Mouse (Mus musculus): ENCODE results near the gene Myo9b.
"Not testable (repeated sequence)": the region's sequence is repeated elsewhere in the genome, so short reads cannot be mapped to it uniquely, and the experiment has no call there.

Gene Myo9b

DNA sequence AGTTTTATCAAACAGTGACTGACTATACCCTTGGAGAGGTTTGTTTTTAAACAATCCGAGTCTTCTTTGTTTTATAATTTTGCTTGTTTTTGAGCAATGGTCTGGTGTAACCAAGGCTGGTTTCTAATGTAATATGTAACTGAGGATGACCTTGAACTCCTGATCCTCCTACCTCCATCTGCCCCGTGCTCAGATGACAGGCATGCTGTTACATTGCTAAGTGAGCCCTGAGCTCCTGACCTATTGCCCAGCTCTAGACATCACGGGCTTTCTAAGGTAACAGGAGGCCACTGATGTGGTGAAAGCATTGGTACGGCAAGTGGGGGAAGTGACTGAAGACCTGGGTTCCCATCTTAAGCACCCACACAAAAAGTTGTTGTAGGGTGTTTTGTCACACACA, 35.4 kb downstream of the Myo9b start:
- Histone ChIP-seq H3K27me3 (ENCODE audit: control insufficient read depth, insufficient read depth, low read length, poor library complexity, severe bottlenecking) (no peaks in the 10 kb centered on the region), H3K36me3 (ENCODE audit: control insufficient read depth, insufficient read depth, low read length, poor library complexity, severe bottlenecking) (no peaks in the 10 kb centered on the region)
- no peak for DNase-seq (ENCODE audit: low read depth, low spot score)

DNA sequence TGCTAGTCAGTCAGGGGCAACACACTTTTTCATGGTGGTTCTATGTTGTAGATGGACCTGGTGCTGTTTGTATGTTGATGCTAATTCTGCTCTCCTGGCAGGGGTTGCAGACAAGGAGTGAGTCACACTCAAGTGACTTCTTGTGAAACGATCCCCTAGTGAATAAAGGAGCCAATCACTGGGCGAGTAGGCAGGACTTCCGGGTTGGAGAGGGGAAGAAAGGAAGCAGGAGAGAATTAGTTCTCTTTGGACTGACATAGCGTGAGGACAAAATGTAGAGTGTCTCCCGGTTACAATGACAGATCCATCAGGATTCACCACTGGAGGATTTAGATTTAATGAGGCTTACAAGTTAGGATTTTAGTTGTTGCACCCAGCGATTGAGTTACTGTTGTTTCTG, 37.9 kb downstream of the Myo9b start:
- Histone ChIP-seq H3K27me3 (ENCODE audit: control insufficient read depth, insufficient read depth, low read length, poor library complexity, severe bottlenecking) (no peaks in the 10 kb centered on the region), H3K36me3 (ENCODE audit: control insufficient read depth, insufficient read depth, low read length, poor library complexity, severe bottlenecking) (no peaks in the 10 kb centered on the region; the same call in 1 of the 2 replicates)
- no peak for DNase-seq (ENCODE audit: low read depth, low spot score)

DNA sequence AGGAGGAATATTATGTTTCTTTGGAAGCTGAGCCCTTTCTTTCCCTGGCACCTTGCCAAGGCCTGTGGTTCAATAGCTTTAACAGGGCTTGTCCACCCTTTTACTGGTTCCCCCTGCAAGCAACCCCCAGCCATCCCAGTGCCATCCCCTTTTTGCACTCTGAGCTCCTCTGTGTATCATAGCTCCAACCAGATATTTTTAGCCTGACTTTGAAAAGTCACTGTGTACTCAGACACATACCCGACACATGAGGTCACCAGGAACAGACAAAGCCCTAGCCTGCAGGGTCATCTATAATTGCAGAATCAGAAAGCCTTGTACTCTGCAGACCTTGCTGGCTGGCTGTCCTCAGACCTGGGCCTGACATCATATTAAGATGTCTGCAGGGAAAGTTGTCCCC, 40.2 kb downstream of the Myo9b start:
- H3K27me3 ChIP-seq (ENCODE audit: control insufficient read depth, insufficient read depth, low read length, poor library complexity, severe bottlenecking) = no peaks in the 10 kb centered on the region
- no peak for DNase-seq (ENCODE audit: low read depth, low spot score)
- no peaks in the 10 kb centered on the region; the same call in 1 of the 2 replicates for H3K36me3 ChIP-seq (ENCODE audit: control insufficient read depth, insufficient read depth, low read length, poor library complexity, severe bottlenecking)

DNA sequence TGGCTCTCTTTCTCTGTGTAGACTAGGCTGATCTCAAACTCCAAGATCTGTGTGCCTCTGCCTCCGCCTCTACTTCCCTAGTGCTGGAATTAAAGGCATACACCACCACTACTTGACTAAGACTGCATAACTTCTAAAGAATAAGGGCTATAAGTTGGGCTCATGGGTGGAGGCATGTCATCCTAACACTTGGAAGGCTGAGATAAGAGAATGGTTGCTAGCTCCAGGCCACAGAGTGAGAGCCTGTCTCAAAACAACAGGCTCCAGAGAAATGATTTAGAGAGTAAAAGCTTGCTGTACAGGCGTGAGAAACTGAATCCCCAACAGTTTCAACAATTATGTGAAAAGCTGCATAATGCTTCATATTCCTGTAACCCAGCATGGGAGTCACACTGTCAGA, 41.4 kb downstream of the Myo9b start:
- no peaks in the 10 kb centered on the region for H3K27me3 ChIP-seq (ENCODE audit: control insufficient read depth, insufficient read depth, low read length, poor library complexity, severe bottlenecking)
- H3K36me3 ChIP-seq (ENCODE audit: control insufficient read depth, insufficient read depth, low read length, poor library complexity, severe bottlenecking) = no peaks in the 10 kb centered on the region; the same call in 1 of the 2 replicates
- DNase-seq (ENCODE audit: low read depth, low spot score) = no peak

DNA sequence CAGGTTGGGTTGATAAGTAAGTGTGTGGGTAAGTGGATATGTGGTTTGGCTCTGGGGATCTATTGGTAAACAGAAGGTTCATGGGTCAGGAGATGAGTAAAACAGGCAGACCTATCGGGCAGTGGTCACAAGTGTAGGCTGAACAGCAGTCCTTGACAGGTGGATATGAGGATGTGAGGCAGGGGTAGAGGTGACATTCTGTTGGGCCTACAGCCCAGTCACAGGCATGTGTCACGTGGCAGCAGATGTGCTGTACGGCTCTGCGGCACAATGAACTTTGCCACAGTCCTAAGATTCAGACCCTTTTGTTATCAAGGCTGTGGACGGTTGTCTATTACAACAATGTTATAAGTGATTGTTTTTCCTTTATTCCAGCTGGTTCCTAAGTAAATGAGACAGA, 43.5 kb downstream of the Myo9b start:
- no peaks in the 10 kb centered on the region for H3K27me3 ChIP-seq (ENCODE audit: control insufficient read depth, insufficient read depth, low read length, poor library complexity, severe bottlenecking)
- DNase-seq (ENCODE audit: low read depth, low spot score) = no peak
- H3K36me3 ChIP-seq (ENCODE audit: control insufficient read depth, insufficient read depth, low read length, poor library complexity, severe bottlenecking) = no peaks in the 10 kb centered on the region; the same call in 1 of the 2 replicates

DNA sequence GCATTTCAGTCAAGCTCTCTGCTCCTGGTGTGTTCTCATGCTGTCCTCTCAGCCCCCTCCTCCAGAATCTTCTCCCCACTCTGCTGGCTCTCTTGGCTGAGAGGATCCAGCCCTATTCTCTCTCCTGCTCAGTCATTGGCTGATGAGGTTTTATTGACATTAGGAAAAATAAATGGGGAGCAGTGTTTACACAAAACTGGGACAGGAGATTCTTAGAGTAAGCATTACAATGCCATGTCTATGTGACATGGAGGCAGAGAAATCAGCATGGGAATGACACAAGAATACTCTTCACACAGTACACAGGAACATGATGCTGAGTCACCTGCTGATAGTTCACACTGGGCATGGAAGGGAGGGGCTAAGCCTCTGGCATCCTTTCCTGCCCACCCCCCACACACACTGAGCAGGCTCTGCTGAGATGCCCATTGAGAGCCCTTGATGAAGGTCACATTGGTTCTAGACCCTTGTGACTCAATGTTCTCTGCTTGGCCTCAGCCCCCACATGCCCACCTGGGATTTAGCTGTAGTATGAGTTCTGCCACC, 44.0 kb downstream of the Myo9b start:
- no peaks in the 10 kb centered on the region for H3K27me3 ChIP-seq (ENCODE audit: control insufficient read depth, insufficient read depth, low read length, poor library complexity, severe bottlenecking)
- H3K36me3 ChIP-seq (ENCODE audit: control insufficient read depth, insufficient read depth, low read length, poor library complexity, severe bottlenecking) = no peaks in the 10 kb centered on the region; the same call in 1 of the 2 replicates
- DNase-seq (ENCODE audit: low read depth, low spot score) = no peak

DNA sequence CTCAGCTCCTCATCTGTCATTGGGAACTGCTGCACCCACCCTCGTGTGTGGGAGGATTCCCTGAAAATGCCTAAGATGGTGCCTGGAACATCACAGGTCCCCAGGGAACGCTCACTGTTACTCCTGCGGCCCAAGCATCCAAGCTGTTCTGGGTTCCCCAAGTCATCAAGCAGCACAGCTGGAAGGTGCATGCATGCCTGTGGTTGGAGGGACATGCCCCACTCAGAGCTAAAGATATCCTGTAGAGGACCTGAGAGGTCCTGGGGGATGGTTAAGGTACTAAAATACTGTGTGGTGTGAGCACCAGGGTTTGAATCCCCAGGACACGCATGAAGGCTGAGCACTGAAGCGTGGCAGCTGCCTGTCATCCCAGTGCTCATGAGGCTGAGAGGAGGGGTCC, 46.1 kb downstream of the Myo9b start:
- not testable (repeated sequence) for DNase-seq (ENCODE audit: low read depth, low spot score); H3K36me3 ChIP-seq (ENCODE audit: control insufficient read depth, insufficient read depth, low read length, poor library complexity, severe bottlenecking)

DNA sequence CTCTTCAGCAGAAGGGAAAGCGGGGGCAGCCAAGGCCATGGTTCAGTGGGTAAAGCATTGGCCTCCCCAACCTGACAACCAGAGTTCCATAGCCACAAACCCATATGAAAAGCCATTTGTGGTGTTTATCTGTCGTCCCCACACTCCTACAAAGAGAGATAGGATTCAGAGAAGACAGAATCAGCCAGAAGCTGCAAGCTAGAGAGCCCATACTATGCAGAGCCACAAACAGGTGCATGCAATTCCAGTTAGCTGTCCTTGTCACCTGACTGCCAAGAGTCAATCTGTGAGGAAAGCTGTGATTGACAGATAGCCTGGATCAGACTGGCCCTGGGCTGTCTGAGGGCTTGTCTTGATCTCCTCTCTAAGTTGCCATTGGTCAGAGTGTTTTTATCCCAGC, 47.2 kb downstream of the Myo9b start:
- not testable (repeated sequence) for H3K27me3 ChIP-seq (ENCODE audit: control insufficient read depth, insufficient read depth, low read length, poor library complexity, severe bottlenecking); DNase-seq (ENCODE audit: low read depth, low spot score); H3K36me3 ChIP-seq (ENCODE audit: control insufficient read depth, insufficient read depth, low read length, poor library complexity, severe bottlenecking)

More for the DNA sequence above, 46.1 kb downstream of the Myo9b start:
- not testable (repeated sequence) for H3K27me3 ChIP-seq (ENCODE audit: control insufficient read depth, insufficient read depth, low read length, poor library complexity, severe bottlenecking)

DNA sequence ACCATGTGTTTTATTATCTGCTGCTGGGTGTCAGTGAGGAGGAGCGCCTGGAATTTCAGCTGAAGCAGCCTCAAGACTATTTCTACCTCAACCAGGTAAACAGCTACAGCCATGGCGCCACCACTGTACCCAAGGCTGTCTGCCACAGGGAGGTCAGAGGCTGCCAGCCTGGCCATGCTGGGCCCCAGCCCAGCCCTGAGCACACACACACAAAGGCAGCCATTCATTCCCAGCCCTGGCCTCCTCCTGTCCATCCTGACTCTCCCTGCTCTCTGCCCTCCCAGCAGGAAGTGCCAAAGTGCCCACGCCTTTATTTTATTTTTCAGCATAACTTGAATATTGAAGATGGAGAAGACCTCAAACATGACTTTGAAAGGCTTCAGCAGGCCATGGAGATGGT, 50.4 kb downstream of the Myo9b start:
- no peak for DNase-seq (ENCODE audit: low read depth, low spot score)
- H3K27me3 ChIP-seq (ENCODE audit: control insufficient read depth, insufficient read depth, low read length, poor library complexity, severe bottlenecking) = no peaks in the 10 kb centered on the region
- peaks cover 5% of the 10 kb centered on the region for H3K36me3 ChIP-seq (ENCODE audit: control insufficient read depth, insufficient read depth, low read length, poor library complexity, severe bottlenecking)

DNA sequence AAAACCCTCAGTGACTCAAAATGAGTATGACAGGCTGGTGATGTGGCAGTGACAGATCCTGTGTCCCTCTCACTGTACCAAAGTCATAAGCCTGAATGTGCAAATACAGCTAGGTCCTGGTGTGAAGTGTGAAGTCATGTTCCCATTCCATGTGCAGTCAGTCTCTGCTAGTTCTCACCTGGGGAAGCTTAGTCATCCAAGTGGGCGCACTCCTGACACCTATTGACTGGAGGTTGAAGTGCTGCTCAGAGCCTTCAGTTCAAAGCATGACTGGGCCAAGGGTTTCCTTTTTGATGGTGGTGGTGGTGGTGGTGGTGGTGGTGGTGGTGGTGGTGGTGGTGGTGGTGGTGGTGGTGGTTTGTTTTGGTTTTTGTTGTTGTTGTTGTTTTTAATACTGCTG, 52.3 kb downstream of the Myo9b start:
- Histone ChIP-seq H3K27me3 (ENCODE audit: control insufficient read depth, insufficient read depth, low read length, poor library complexity, severe bottlenecking) (no peaks in the 10 kb centered on the region), H3K36me3 (ENCODE audit: control insufficient read depth, insufficient read depth, low read length, poor library complexity, severe bottlenecking) (peaks cover 5% of the 10 kb centered on the region)
- DNase-seq (ENCODE audit: low read depth, low spot score) = peak; percentile 63

DNA sequence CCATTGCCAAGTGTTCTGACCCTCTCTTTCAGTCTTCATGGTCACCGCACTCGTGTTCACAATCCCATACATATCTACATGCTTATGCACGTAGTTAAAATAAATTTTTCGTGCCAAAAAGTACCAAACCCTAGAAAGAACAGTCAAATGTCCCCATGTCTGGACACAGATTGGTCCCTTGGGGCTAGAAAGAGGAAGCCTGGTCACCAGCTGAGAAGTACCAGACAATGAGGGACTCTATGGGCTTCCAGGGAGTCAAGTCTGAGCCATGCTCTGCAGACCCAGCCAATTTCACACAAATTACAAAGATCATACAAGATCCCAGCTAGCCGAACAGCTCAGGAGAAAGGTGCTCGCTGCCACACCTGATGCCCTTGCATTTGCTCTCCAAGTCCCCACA, 65.3 kb downstream of the Myo9b start:
- H3K27me3 ChIP-seq (ENCODE audit: control insufficient read depth, insufficient read depth, low read length, poor library complexity, severe bottlenecking); DNase-seq (ENCODE audit: low read depth, low spot score); H3K36me3 ChIP-seq (ENCODE audit: control insufficient read depth, insufficient read depth, low read length, poor library complexity, severe bottlenecking): not testable (repeated sequence)

DNA sequence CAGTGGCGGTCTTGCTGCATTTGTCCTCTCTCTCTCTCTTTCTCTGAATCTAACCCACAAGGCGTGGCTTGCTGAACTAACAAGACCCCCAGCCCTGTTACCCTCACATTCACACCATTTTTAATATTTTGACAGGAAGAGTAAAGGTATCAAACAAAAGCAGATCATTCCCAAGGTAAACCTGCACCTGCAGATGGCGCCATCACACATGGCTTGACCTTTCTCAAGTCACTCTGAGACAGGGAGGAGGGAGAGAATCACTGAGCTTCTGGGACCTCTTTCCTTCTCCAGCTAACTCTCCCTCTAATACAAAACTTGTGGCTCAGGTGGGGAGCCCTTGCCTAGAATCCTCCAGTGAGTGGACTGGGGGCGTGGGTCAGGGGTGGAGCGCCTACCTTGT, 68.1 kb downstream of the Myo9b start:
- no peaks in the 10 kb centered on the region for H3K27me3 ChIP-seq (ENCODE audit: control insufficient read depth, insufficient read depth, low read length, poor library complexity, severe bottlenecking)
- H3K36me3 ChIP-seq (ENCODE audit: control insufficient read depth, insufficient read depth, low read length, poor library complexity, severe bottlenecking) = peaks cover 4% of the 10 kb centered on the region
- DNase-seq (ENCODE audit: low read depth, low spot score) = peak; percentile 69

DNA sequence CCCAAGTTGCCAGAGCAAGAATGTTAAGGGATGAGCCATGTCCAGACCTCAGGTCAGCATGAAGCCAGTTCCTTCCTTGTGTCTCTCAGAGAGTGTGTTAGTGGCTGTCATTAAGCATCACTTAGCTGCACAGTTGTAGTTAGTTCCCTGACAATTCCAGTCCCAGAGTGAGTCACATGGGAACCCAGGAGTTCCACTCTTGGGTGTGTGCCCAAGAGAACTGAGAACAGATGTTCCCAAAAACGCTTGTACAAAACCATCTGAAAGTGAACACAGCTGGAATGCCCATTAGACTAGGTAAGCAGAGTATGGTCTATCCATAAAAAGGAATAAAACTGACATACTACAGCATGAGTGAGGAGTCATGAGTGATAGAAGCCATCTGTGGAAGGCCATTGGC, 74.1 kb downstream of the Myo9b start:
- no peak for DNase-seq (ENCODE audit: low read depth, low spot score)
- Histone ChIP-seq H3K27me3 (ENCODE audit: control insufficient read depth, insufficient read depth, low read length, poor library complexity, severe bottlenecking) (no peaks in the 10 kb centered on the region), H3K36me3 (ENCODE audit: control insufficient read depth, insufficient read depth, low read length, poor library complexity, severe bottlenecking) (peaks cover 6% of the 10 kb centered on the region)

DNA sequence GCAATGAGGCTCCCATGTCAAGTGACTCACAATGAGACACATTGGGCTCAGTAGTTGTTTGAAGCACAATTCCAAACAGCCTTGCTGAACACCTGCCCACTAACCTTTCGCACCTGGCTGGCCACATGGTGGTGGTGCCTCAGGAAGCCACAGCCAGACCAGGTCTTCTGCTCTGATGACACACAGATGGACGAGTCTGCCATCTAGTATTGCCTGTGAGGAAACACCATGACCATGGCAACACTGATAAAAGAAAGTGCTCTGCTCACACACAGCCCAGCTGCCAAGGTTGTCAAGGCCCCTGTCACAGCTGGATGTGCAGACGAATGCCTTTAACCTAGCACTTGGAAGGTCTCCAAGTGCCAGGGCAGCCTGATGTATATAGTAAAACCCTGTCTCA, 78.6 kb downstream of the Myo9b start:
- no peak for DNase-seq (ENCODE audit: low read depth, low spot score)
- no peaks in the 10 kb centered on the region for H3K27me3 ChIP-seq (ENCODE audit: control insufficient read depth, insufficient read depth, low read length, poor library complexity, severe bottlenecking)
- H3K36me3 ChIP-seq (ENCODE audit: control insufficient read depth, insufficient read depth, low read length, poor library complexity, severe bottlenecking) = peaks cover 11% of the 10 kb centered on the region

DNA sequence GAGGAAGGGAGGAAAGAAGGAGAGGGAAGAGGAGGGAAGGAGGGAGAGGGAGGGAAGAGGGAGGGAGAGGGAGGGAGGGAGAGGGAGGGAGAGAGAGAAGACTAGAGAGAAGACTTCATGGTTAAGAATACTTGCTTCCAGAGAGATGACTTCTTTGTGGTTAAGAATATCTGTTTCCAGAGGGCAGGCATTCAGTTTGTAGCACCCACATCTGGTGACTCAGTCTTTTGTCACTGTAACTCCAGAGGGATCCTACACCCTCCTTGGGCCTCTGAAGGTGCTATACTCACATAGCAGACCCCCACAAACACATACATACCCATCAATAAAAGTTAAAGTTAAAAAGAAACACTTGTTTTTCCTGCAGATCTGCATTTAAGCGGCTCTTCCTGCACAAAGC, 79.0 kb downstream of the Myo9b start:
- Histone ChIP-seq H3K27me3 (ENCODE audit: control insufficient read depth, insufficient read depth, low read length, poor library complexity, severe bottlenecking) (no peaks in the 10 kb centered on the region), H3K36me3 (ENCODE audit: control insufficient read depth, insufficient read depth, low read length, poor library complexity, severe bottlenecking) (peaks cover 13% of the 10 kb centered on the region)
- no peak for DNase-seq (ENCODE audit: low read depth, low spot score)

DNA sequence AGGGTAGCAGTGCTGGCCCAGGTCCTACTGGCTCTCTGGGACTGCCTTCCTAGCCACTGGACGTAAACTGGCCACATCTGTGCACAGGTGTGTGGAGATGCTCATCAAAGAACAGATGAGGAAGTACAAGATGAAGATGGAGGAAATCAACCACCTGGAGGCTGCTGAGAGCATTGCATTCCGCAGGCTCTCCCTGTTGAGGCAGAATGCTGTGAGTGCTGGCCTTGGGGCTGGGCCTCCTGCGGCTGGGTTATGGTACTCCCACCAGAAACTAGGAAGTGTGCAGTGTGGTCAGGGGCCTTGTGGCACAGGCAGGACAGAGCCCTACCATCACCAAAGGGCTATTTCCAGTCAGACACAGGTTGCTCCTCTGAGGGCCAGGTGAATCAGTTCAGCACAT, 85.5 kb downstream of the Myo9b start:
- Histone ChIP-seq H3K36me3 (ENCODE audit: control insufficient read depth, insufficient read depth, low read length, poor library complexity, severe bottlenecking) (peaks cover 10% of the 10 kb centered on the region), H3K27me3 (ENCODE audit: control insufficient read depth, insufficient read depth, low read length, poor library complexity, severe bottlenecking) (no peaks in the 10 kb centered on the region)
- no peak for DNase-seq (ENCODE audit: low read depth, low spot score)

All from splenic B cell, adult 2 months (primary cell).